Comparison of ENCODE assay signal across 16 mouse cellular contexts in genomic region chr9:29012541-29012940, GRCm38 (mm10).
"Had no signal": no experiment of that assay in that cellular context is flagged by ENCODE, and none has a peak within 500 bp of the region (broad histone marks: within the 10 kb centered on the region; RNA-seq: fewer than 3 reads in every experiment).

No protein-coding gene starts in this region.

- H3K4me2 ChIP-seq: neural tube, embryonic 13.5 days; neural tube, embryonic 15.5 days; stomach, embryonic 15.5 days had no signal

- H3K36me3 ChIP-seq: neural tube, embryonic 15.5 days; stomach, embryonic 15.5 days had no signal

- H3K27me3 ChIP-seq: neural tube, embryonic 13.5 days; neural tube, embryonic 15.5 days; stomach, embryonic 15.5 days had no signal

- H3K4me3 ChIP-seq: neural tube, embryonic 13.5 days; neural tube, embryonic 15.5 days; stomach, embryonic 15.5 days had no signal

- H3K9ac ChIP-seq: neural tube, embryonic 13.5 days; neural tube, embryonic 15.5 days; stomach, embryonic 15.5 days had no signal

- H3K4me1 ChIP-seq: neural tube, embryonic 13.5 days; neural tube, embryonic 15.5 days; stomach, embryonic 15.5 days had no signal

- DNase-seq: retina, postnatal 1 day; right cerebral cortex, adult 18-20 months; right cerebral cortex, postnatal 14 days; right cerebral cortex, postnatal 25 days; right cerebral cortex, postnatal 4 days; spleen, adult 18-20 months; thymus, adult 18-20 months; thymus, adult 2 months; thymus, postnatal 14 days; thymus, postnatal 25 days; thymus, postnatal 36 days; thymus, postnatal 4 days had no signal

- H3K27ac ChIP-seq: neural tube, embryonic 13.5 days; neural tube, embryonic 15.5 days; stomach, embryonic 15.5 days; stomach, postnatal 0 days had no signal

- H3K9me3 ChIP-seq: neural tube, embryonic 13.5 days; neural tube, embryonic 15.5 days; stomach, embryonic 15.5 days had no signal
